Mouse (Mus musculus) brain, embryonic 14.5 days (tissue): Measurements from ENCODE around the gene Capn3. TPM values are rescaled to one million over a fixed set of nuclear protein-coding genes. Genes with fewer than 3 reads are reported as not detected.

Source experiments
- DNase-seq: peaks from one replicate; pipeline ENCODE4 v3.0.0-alpha.2; 2011; ENCODE audit warnings: low read depth
- CTCF ChIP-seq: fragments of 200-500 bp; IDR thresholded peaks from 2 replicates; pipeline ENCODE4 v1.5.1; 2012; ENCODE audit warnings: inconsistent platforms, mild to moderate bottlenecking, moderate library complexity, borderline replicate concordance; ENCODE audit not compliant: insufficient read depth, insufficient read length; ENCODE audit errors: extremely low read depth
- POLR2A ChIP-seq: fragments of 200-500 bp; IDR thresholded peaks from 2 replicates; pipeline ENCODE4 v1.6.1; 2012; ENCODE audit warnings: mild to moderate bottlenecking, inconsistent platforms, borderline replicate concordance; ENCODE audit not compliant: poor library complexity, insufficient read depth, insufficient read length, severe bottlenecking; ENCODE audit errors: extremely low read depth
- polyA plus RNA-seq: library from polyadenylated mRNA; depleted of rRNA; stranded (reverse); fragments of >200 nt; gene quantifications from 2 replicates; pipeline ENCODE4 v1.2.3, GENCODE M21; 2012

Capn3 gene
- polyA plus RNA-seq, 1 experiment, result 1.3 TPM

- TF ChIP-seq POLR2A (no peak), CTCF (no peak)
- DNase-seq, result no peak
These were observed 9.0 kb downstream of the Capn3 start for GRCm38 (mm10) chr2:120464732-120465396.

- TF ChIP-seq CTCF, result no peak
These were observed 9.6 kb downstream of the Capn3 start for GRCm38 (mm10) chr2:120465397-120465785.

GRCm38 (mm10) chr2:120468011-120468410 lies 12.2 kb downstream of the Capn3 start:
- no peak for DNase-seq

More at GRCm38 (mm10) chr2:120465397-120465785, 9.6 kb downstream of the Capn3 start:
- no peak for DNase-seq

GRCm38 (mm10) chr2:120469220-120469619 lies 13.4 kb downstream of the Capn3 start:
- no peak for TF ChIP-seq CTCF
- TF ChIP-seq POLR2A, result no peak
- DNase-seq, result no peak

More at GRCm38 (mm10) chr2:120468011-120468410, 12.2 kb downstream of the Capn3 start:
- TF ChIP-seq POLR2A, result no peak
- TF ChIP-seq CTCF, result no peak

- no peak for DNase-seq
These were observed 13.9 kb downstream of the Capn3 start for GRCm38 (mm10) chr2:120469715-120470114.

GRCm38 (mm10) chr2:120470856-120471255 lies 15.0 kb downstream of the Capn3 start:
- no peak for DNase-seq
- TF ChIP-seq POLR2A (no peak), CTCF (no peak)

More at GRCm38 (mm10) chr2:120469715-120470114, 13.9 kb downstream of the Capn3 start:
- TF ChIP-seq POLR2A (no peak), CTCF (no peak)

GRCm38 (mm10) chr2:120476277-120477087 lies 20.7 kb downstream of the Capn3 start:
- TF ChIP-seq POLR2A, result no peak
- no peak for TF ChIP-seq CTCF
- DNase-seq, result no peak

GRCm38 (mm10) chr2:120478600-120478999 lies 22.8 kb downstream of the Capn3 start:
- TF ChIP-seq POLR2A (no peak), CTCF (peak; percentile 63; the same call in 1 of the 2 replicates)
- peak; percentile 71 for DNase-seq

GRCm38 (mm10) chr2:120481921-120482320 lies 26.1 kb downstream of the Capn3 start:
- no peak for DNase-seq
- no peak for TF ChIP-seq CTCF
- no peak for TF ChIP-seq POLR2A

GRCm38 (mm10) chr2:120482506-120483389 lies 26.9 kb downstream of the Capn3 start:
- TF ChIP-seq CTCF (no peak), POLR2A (no peak)

GRCm38 (mm10) chr2:120484241-120484640 lies 28.4 kb downstream of the Capn3 start:
- DNase-seq, result no peak
- TF ChIP-seq CTCF (no peak), POLR2A (no peak)

More at GRCm38 (mm10) chr2:120482506-120483389, 26.9 kb downstream of the Capn3 start:
- DNase-seq, result no peak
